Mouse (Mus musculus) liver, postnatal 0 days (tissue): ENCODE data around the gene Ccnk. TPM values are rescaled to one million over a fixed set of nuclear protein-coding genes. Genes with fewer than 3 reads are reported as not detected.

ENCODE experiments used
- ATAC-seq: fragments of 200-750 bp; cut with Nextera tagmentation; 2 replicates; pipeline ENCODE4 v1.8.0; 2017; ENCODE audit warnings: mild to moderate bottlenecking, moderate library complexity
- DNase-seq: peaks from one replicate; pipeline ENCODE4 v3.0.0-alpha.2; 2016
- H3K27ac ChIP-seq: fragments of 300-500 bp; sonication (generic); 2 replicates; pipeline ENCODE4 v1.5.1; 2014; ENCODE audit warnings: antibody characterized with exemption, moderate library complexity, mild to moderate bottlenecking, low read depth
- H3K27me3 ChIP-seq: fragments of 300-500 bp; sonication (generic); 2 replicates; pipeline ENCODE4 v1.6.1; 2014; ENCODE audit warnings: low read length, control low read depth, mixed read lengths; ENCODE audit not compliant: insufficient read depth
- H3K36me3 ChIP-seq: fragments of 300-500 bp; sonication (generic); replicated peaks from 2 replicates; pipeline ENCODE4 v1.6.1; 2014; ENCODE audit warnings: mild to moderate bottlenecking, control low read depth, low read length, moderate library complexity, mixed read lengths; ENCODE audit not compliant: insufficient read depth
- H3K4me1 ChIP-seq: fragments of 300-500 bp; sonication (generic); 2 replicates; pipeline ENCODE4 v1.6.1; 2014; ENCODE audit warnings: antibody characterized with exemption, mild to moderate bottlenecking, control low read depth; ENCODE audit not compliant: insufficient read depth
- H3K4me2 ChIP-seq: fragments of 300-500 bp; sonication (generic); 2 replicates; pipeline ENCODE4 v1.6.1; 2014; ENCODE audit warnings: low read depth, mild to moderate bottlenecking, low read length, moderate library complexity, mixed read lengths
- H3K4me3 ChIP-seq: fragments of 300-500 bp; sonication (generic); 2 replicates; pipeline ENCODE4 v1.5.1; 2014; ENCODE audit warnings: low read depth, low read length
- H3K9ac ChIP-seq: fragments of 300-500 bp; sonication (generic); replicated peaks from 2 replicates; pipeline ENCODE4 v1.6.1; 2014; ENCODE audit warnings: mild to moderate bottlenecking, moderate library complexity
- H3K9me3 ChIP-seq: fragments of 300-500 bp; sonication (generic); 2 replicates; pipeline ENCODE4 v1.6.1; 2016; ENCODE audit warnings: mild to moderate bottlenecking, control low read depth, low read length, mixed read lengths
- CTCF ChIP-seq: sonication (generic); IDR thresholded peaks from 2 replicates; pipeline ENCODE4 v1.5.1; 2016; ENCODE audit warnings: antibody characterized with exemption, low read depth
- EP300 ChIP-seq: IDR thresholded peaks from 2 replicates; pipeline ENCODE4 v1.6.1; 2016; ENCODE audit warnings: antibody characterized with exemption, low read depth, mild to moderate bottlenecking
- WGBS: fragments of 180-500 bp; shearing (Covaris S2); extraction: QIAGEN DNeasy Blood & Tissue Kit; methylation state at CpG from one replicate; pipeline ENCODE4 v1.1.7; 2014; ENCODE audit not compliant: insufficient replicate concordance; 5-methylcytosine and 5-hydroxymethylcytosine counted together
- polyA plus RNA-seq: library from polyadenylated mRNA; unstranded; fragments of >200 nt; fragmentation: Nextera tagmentation; extraction: Ambion mirVana; gene quantifications from 2 replicates; pipeline ENCODE4 v1.2.1, GENCODE M21; 2015

Ccnk gene
- polyA plus RNA-seq, 1 experiment from 2014 or later = 1.7 TPM

DNA sequence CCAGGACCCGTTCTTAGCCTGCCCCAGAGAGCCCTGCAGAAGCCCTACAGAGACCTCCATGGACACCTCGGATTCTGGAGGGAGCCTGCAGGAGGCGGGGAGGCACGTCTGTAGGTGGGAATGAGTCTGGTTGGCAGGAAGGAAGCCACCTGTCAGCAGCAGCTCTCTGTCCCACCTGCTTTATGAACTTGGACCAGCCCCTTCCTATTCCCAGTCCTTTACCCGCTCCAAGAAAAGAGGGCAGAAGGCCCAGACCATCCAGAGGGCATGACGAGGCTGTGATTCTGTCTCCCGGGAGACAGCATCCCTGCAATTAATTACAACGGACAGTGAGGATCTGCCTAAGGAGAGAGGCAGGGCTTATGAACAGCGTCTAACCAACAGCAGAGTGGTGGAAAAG, 52.5 kb downstream of the Ccnk start:
- WGBS = 74% methylated on average over 9 of the region's 9 CpGs
- no peak overlapping the region for H3K4me3 ChIP-seq
- ATAC-seq = no peak

DNA sequence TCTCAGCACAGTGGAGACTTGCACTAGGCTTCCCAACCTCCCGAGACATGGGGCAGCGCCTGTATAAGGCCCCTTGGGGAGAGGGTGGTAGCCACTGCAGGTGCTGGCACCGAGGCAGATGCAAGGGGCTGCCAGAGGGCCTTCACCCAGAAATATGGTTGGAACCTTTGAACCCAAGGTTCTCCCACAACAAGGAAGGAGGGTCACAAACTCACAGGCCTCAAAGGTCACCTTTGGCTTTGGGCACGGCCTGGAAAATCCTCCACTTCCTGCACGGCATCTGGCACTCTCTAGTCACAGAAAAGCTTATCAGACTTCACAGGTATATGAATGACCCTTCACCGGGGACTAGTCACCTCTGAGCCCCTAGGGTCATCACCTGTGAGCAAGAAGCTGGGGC, 54.4 kb downstream of the Ccnk start:
- Histone ChIP-seq H3K36me3 (no peaks in the 10 kb centered on the region), H3K9ac (no peak overlapping the region), H3K4me2 (no peak overlapping the region), H3K27ac (no peak overlapping the region), H3K4me3 (no peak overlapping the region), H3K27me3 (no peaks in the 10 kb centered on the region), H3K9me3 (no peaks in the 10 kb centered on the region), H3K4me1 (peaks cover 9% of the 10 kb centered on the region)
- no peak for ATAC-seq
- TF ChIP-seq EP300 (no peak), CTCF (no peak)
- DNase-seq = no peak
- WGBS = 70% methylated on average over 6 of the region's 6 CpGs

More for the DNA sequence above, 52.5 kb downstream of the Ccnk start:
- Histone ChIP-seq H3K4me2 (no peak overlapping the region), H3K27ac (no peak overlapping the region), H3K9me3 (no peaks in the 10 kb centered on the region), H3K27me3 (no peaks in the 10 kb centered on the region), H3K4me1 (peaks cover 5% of the 10 kb centered on the region; the same call in 1 of the 2 replicates), H3K9ac (no peak overlapping the region), H3K36me3 (no peaks in the 10 kb centered on the region)
- DNase-seq = no peak
- no peak for TF ChIP-seq CTCF
- no peak for TF ChIP-seq EP300

DNA sequence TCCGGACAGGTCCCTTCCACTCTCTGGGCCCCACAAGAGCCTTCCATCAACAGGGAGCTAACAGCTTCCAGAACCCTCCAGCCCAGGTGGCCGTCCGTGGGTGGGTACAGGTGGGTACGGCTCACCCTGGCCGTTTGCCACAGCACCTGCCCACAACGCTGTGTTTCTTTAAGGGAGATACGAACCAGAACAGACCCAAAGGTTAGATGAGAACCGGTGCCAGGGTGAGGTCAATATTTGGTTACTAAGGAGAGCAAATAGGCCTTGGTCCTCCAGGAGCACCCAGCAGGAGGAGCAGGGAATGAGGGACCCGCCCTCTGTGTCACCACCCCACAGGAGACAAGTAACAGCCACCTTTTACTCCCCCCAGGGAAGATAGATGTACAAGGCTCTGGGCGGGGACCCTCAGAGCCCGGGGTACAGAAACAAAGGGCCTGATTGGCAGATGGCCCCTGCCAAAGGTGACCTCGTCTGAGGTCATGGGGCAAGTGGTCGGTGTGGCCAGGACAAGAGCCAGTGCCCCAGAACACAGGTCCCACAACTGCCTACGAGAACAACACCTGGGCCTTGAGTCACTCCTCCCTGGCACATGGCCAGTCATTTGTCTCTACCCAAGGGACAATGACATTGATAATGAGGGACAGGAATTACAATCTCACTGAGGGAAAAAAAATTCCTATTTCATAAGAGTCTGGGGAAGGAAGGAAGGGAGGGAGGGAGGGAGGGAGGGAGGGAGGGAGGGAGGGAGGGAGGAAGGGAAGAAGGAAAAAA, 55.6 kb downstream of the Ccnk start:
- TF ChIP-seq CTCF (no peak), EP300 (no peak)
- no peak overlapping the region for H3K9ac ChIP-seq
- H3K27ac ChIP-seq = no peak overlapping the region
- 64% methylated on average over 14 of the region's 14 CpGs for WGBS
- H3K36me3 ChIP-seq = no peaks in the 10 kb centered on the region
- peak; percentile 47 for ATAC-seq
- H3K4me3 ChIP-seq = no peak overlapping the region
- peaks cover 13% of the 10 kb centered on the region for H3K4me1 ChIP-seq
- H3K4me2 ChIP-seq = no peak overlapping the region
- no peaks in the 10 kb centered on the region for H3K27me3 ChIP-seq
- no peaks in the 10 kb centered on the region for H3K9me3 ChIP-seq
- no peak for DNase-seq

DNA sequence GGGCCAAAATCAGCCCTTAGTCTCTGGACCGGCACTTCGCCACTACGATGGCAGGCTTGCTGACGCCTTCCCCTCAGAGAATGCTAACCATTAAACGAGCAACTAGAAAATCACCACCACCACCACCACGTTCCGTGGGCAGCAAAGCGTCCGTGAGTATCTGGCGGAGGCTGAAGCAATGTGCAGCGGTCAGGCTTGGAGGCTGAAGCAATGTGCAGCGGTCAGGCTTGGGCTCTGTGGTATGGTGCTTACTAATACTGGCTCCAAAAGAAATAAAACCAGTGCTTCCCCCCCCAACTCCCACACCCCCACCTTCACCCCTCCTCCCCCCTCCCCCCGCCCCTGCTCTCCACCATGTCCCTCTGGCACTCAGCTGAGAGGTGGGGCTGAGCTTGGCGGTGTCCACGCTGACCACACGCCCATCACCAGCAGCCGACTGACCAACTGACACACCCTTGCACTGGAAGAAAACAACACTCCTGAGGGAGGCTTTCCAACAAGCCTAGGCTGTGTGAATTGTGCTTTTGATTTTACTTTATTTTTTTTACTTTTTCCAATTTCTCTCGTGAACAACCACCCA, 56.7 kb downstream of the Ccnk start:
- Histone ChIP-seq H3K9ac (no peak overlapping the region), H3K36me3 (no peaks in the 10 kb centered on the region), H3K9me3 (no peaks in the 10 kb centered on the region), H3K4me1 (peaks cover 14% of the 10 kb centered on the region), H3K27me3 (no peaks in the 10 kb centered on the region), H3K4me2 (no peak overlapping the region), H3K4me3 (no peak overlapping the region), H3K27ac (no peak overlapping the region)
- no peak for ATAC-seq
- WGBS = 78% methylated on average over 18 of the region's 18 CpGs
- no peak for TF ChIP-seq CTCF
- no peak for TF ChIP-seq EP300
- no peak for DNase-seq

DNA sequence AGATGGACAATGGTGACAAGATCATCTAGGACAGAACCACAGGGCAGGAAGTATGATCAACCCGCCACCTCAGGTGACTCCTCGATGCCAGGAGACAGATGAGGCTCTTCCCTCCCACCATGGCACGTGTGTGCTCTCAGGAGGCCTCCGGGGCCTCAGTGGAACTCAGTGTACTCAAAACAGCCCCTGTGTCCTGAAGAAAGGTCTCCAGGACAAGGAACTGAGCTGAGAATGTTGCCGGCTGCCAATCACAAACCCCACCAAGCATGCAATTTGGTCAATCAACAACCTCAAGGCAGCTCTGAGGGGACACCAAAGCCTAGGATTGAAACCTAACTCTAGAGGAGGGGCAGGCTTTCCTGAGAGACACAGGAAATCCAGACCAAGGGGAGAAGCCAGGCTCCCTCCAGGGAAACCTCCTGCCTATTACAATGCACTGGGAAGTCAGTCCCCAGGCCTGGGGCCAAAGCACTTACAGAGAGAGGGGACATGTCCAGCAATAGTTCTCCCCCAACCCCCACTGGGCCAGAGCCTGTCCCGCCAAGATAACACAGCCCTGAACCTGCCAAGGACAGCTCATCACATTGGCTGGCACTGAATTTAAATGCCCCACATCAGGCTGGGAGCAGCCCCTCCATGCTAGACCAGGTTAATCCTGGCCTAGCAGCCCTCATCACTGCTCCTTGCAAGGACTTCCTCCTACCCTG, 58.1 kb downstream of the Ccnk start:
- H3K27me3 ChIP-seq = no peaks in the 10 kb centered on the region
- no peak for TF ChIP-seq EP300
- no peak overlapping the region for H3K4me3 ChIP-seq
- no peak overlapping the region for H3K27ac ChIP-seq
- H3K4me1 ChIP-seq = peaks cover 17% of the 10 kb centered on the region
- ATAC-seq = no peak
- H3K9me3 ChIP-seq = no peaks in the 10 kb centered on the region
- no peak for DNase-seq
- H3K36me3 ChIP-seq = no peaks in the 10 kb centered on the region
- H3K9ac ChIP-seq = no peak overlapping the region
- 61% methylated on average over 6 of the region's 6 CpGs for WGBS
- H3K4me2 ChIP-seq = no peak overlapping the region

DNA sequence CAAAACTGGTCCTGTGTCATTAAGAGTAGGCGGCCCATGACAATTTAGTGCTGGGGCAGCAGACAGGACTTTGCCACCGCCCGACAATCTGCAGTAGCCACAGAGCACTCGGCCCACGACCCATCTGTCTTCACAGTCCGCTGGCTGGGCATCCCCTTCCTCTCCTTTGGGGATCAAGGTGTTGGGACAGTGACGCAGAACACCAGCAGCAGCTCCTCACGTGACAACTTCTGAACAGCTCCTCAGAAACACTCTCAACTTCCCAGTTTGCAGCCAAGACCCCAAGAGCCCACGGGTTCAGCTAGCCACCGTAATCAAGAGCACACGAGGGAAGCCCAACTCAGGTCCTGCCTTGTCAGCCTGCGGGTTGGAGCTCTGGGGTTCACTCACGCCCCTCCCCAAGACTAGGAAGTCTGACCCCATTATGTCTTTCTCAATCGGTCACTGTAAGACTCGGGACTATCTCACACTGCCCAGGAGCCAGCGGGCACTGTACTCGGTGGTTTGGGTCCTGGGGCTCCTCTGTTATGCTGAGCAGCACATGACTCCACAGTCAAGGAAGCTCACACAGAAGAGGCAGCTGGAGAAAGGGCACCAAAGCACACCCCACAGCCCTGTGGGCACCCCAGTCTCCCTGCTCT, 59.1 kb downstream of the Ccnk start:
- Histone ChIP-seq H3K4me3 (no peak overlapping the region), H3K9ac (no peak overlapping the region), H3K27ac (no peak overlapping the region), H3K9me3 (no peaks in the 10 kb centered on the region), H3K4me2 (no peak overlapping the region), H3K4me1 (peaks cover 17% of the 10 kb centered on the region), H3K27me3 (no peaks in the 10 kb centered on the region), H3K36me3 (no peaks in the 10 kb centered on the region)
- no peak for TF ChIP-seq CTCF
- TF ChIP-seq EP300 = no peak
- WGBS = 70% methylated on average over 17 of the region's 17 CpGs
- ATAC-seq (no peak), DNase-seq (no peak)
